Mouse (Mus musculus) C2C12 (cell line): ENCODE data around the gene Gm49369.

Source experiments
- CTCF ChIP-seq: IDR thresholded peaks from one replicate; pipeline ENCODE4 v1.5.1; 2011; ENCODE audit not compliant: control insufficient read depth, insufficient read depth, insufficient read length
- MAX ChIP-seq: IDR thresholded peaks from one replicate; pipeline ENCODE4 v1.6.1; 2011; ENCODE audit warnings: mild to moderate bottlenecking, control low read depth
- MYOG ChIP-seq: IDR thresholded peaks from one replicate; pipeline ENCODE4 v1.6.1; 2011; ENCODE audit not compliant: control insufficient read depth, insufficient read length; ENCODE audit errors: extremely low read depth

DNA sequence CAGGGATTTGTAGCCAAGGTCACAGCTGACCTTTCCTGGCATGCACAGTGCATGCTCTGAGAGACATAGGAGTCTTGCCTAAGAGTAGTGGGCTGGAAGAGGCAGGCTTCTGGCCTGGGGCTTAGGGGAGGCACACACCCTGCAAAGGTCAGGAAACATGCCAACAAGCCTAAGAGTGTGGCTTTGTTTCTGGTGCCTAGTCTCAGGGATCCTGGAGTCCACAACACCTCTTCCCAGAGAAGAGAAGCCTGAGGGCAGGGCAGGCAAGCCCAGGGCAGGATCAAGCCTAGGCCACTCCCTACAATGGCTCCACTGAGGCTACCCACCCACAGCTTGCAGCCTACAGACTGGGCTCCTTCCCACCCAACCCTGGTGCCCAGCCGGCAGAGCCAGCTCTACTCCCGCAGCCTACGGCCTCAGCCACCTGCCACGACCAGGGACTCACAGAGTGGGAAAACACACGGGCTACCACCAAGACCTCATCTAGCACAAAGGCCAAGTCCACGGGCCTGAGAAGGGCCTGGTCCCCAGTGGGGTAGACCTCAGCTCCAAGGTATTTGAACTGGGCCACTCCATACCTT is 4.2 kb upstream of the Gm49369 start:
- TF ChIP-seq CTCF (no peak), MAX (no peak), MYOG (no peak)
